Mouse (Mus musculus): ENCODE measurements around the gene Ovol3.

The Ovol3 gene

GRCm38 (mm10) chr7:30193013-30193412 lies 42.5 kb downstream of the Ovol3 start:
- no peak for DNase-seq

- no peak for DNase-seq
Measured at GRCm38 (mm10) chr7:30192088-30192487, 43.4 kb downstream of the Ovol3 start.

- no peak for DNase-seq
Measured at GRCm38 (mm10) chr7:30189116-30189491, 46.4 kb downstream of the Ovol3 start.

- no peak for DNase-seq
Measured at GRCm38 (mm10) chr7:30188344-30189115, 47.0 kb downstream of the Ovol3 start.

GRCm38 (mm10) chr7:30184641-30185348 lies 50.7 kb downstream of the Ovol3 start:
- DNase-seq: no peak

DNA sequence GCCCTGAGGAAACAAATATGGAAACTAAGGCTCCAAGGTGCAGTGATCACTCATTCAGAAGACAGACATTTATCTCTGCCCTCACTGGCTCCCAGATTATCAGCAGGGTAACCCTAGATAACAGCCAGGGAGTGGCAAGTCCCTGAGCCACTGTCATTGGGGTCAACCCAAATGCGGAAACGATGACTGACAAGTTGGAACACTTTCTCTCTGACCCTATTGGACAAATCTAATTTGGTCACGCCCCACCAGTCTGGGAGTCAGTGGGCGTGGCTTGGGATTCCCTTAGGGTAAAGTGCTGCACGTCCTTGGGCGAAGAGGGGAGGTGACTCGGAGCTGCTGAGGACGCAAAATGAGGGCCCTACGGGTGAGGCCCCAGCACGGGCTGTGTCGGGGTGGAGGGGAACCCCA lies 51.6 kb downstream of the Ovol3 start, which contains the start of gene Cox7a1:
TSS of gene Cox7a1 (plus strand) at position 266 of the 411 bp plus-strand sequence.
- peak; percentile 89 to 92 for DNase-seq

Measured in lung, postnatal 4 days (tissue).